Comparison of ENCODE assay signal across 8 mouse cellular contexts in the genomic region with DNA sequence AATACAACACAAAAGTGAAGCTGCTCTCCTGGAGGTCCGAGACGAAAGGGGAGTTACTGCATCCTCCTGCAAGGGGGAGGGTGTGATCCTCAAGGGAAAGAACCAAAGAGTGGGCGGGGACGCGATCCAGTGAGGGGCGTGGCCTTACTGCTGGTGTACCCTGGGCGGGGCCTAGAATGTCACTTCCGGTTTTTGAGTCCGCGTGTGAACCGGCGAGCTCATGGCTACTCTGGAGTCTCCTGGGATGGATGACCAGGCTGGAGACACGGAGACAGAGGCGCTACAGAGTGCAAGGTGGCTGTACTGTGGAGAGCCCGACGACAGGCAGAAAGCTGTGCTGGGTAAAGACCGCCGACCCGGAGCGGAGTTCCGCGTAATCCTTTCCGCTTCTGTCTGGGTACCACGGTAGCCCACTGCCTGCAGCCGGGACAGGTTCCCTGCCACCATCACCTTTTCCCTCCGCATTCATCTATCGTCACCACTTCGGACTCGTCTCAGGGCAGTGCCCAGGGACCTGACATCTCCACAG. TPM values are rescaled to one million over a fixed set of nuclear protein-coding genes. Genes with fewer than 3 reads are reported as not detected.
DNase-seq lines count a peak whose midpoint lies in the region; ATAC-seq lines count a peak whose summit lies in the region.

Gene Polr1e, plus strand, starts transcription at position 132 of the 529 bp plus-strand sequence.

- no peaks in the 10 kb centered on the region for H3K27me3 ChIP-seq in hindbrain, embryonic 11.5 days (ENCODE audit: control insufficient read depth, insufficient read depth, low read length)

- no peaks in the 10 kb centered on the region for H3K36me3 ChIP-seq in hindbrain, embryonic 11.5 days (ENCODE audit: control insufficient read depth, insufficient read depth, low read length)

- no peaks in the 10 kb centered on the region; the same call in 1 of the 2 replicates for H3K4me1 ChIP-seq in hindbrain, embryonic 11.5 days (replicated peaks; ENCODE audit: control insufficient read depth, insufficient read depth, low read length)

- peak; percentile 94 for DNase-seq in Muller cell, postnatal 12 days (ENCODE audit: inconsistent ontology term)
- DNase-seq in cerebellum, adult 9-11 months, result peak; percentile 85
- DNase-seq in frontal cortex, adult 2 months (ENCODE audit: extremely low spot score in 1 of 2, low spot score in 1 of 2), result peak; percentile 78 to 92
- DNase-seq in hindbrain, embryonic 11.5 days (ENCODE audit: low spot score), result peak; percentile 97
- peak; percentile 81 to 87 for DNase-seq in layer of hippocampus, postnatal 10 days (ENCODE audit: low spot score in 2 of 2)
- DNase-seq in lung, postnatal 10 days, result peak; percentile 99
- peak; percentile 91 for DNase-seq in ovary, postnatal 36 days (ENCODE audit: low spot score)
- peak; percentile 94 for DNase-seq in thymus, postnatal 25 days

- peak within 1 kb of the TSS; percentile 71 for H3K9ac ChIP-seq in hindbrain, embryonic 11.5 days (ENCODE audit: low read depth, low read length)

- peak within 1 kb of the TSS; percentile 78 for H3K4me3 ChIP-seq in hindbrain, embryonic 11.5 days (ENCODE audit: low read depth, low read length)

- no peak within 1 kb of the TSS for H3K27ac ChIP-seq in hindbrain, embryonic 11.5 days (ENCODE audit: low read depth, low read length)

- WGBS in hindbrain, embryonic 11.5 days, result 0% methylated on average over 29 of the region's 29 CpGs

- peak; percentile 92 for ATAC-seq in hindbrain, embryonic 11.5 days (ENCODE audit: low FRiP score)

- peak within 1 kb of the TSS; percentile 83 for H3K4me2 ChIP-seq in hindbrain, embryonic 11.5 days (replicated peaks; ENCODE audit: low read depth, low read length)

- H3K9me3 ChIP-seq in hindbrain, embryonic 11.5 days (ENCODE audit: control insufficient read depth, low read length), result no peaks in the 10 kb centered on the region

RNA-seq across cellular contexts. Expression of gene Polr1e, which starts in this region (rescaled TPM):
- polyA plus RNA-seq in frontal cortex, adult 2 months (2012; rRNA removed), result 12.6 and 13.6 TPM in 2 replicates
- polyA plus RNA-seq in hindbrain, embryonic 11.5 days (2014; fragmentation: Nextera tagmentation; extraction: Ambion mirVana), result 61.7 and 62.3 TPM in 2 replicates
- total RNA-seq in layer of hippocampus, postnatal 10 days (2021), result 10 to 100 TPM; 17.2 to 17.4 TPM
